Mouse (Mus musculus) telencephalon, adult 2 months (tissue): Measurements from ENCODE around the gene Ereg.

ENCODE experiments used
- DNase-seq: peaks from one replicate; pipeline ENCODE4 v3.0.0-alpha.2; 2011; ENCODE audit warnings: low read depth, low spot score

Gene Ereg

GRCm38 (mm10) chr5:91074450-91074950, at the start of gene Ereg:
Ereg (plus strand) TSS chr5:91074622.
- DNase-seq: no peak

DNA sequence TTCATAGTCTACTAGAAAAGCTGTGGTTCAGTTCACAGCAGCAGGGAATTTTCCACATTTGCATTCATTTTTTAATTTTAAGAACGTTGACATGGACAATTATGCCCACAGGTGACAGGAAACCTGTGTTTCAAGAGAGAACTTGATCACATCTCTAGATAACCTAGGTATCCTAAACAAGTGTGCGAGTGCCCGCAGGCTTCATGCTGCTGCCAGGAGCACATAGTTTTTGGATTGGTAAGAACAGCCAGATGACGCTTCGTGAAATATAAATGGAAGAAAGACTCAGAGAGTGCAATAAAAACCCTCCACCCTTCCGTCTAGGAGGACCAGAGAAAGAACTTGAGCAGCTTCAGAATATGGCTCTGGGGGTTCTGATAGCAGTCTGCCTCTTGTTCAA, 47.3 kb upstream of the Ereg start, which contains the start of gene Epgn:
Gene Epgn, plus strand, starts transcription at position 301 of the 400 bp plus-strand sequence.
- DNase-seq: no peak

DNA sequence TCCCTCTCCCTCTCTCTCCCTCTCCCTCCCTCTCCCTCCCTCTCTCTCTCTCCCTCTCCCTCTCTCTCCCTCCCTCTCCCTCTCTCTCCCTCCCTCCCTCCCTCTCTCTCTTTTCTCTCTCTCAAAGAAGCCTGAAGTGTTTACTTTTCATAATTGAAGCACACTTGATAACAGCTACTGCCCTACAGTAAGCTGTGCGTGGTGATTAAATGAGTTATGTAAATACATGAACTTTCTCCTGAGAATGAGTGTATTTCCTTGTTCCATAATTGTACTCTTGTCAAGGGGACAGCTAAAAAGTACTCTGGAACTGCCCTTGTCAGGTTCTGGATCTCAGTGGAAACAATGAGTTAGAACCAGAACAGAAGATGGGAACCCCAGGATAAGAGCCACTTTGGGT, 46.6 kb upstream of the Ereg start:
- no peak for DNase-seq

GRCm38 (mm10) chr5:91030629-91031028, 43.8 kb upstream of the Ereg start:
- DNase-seq: no peak

DNA sequence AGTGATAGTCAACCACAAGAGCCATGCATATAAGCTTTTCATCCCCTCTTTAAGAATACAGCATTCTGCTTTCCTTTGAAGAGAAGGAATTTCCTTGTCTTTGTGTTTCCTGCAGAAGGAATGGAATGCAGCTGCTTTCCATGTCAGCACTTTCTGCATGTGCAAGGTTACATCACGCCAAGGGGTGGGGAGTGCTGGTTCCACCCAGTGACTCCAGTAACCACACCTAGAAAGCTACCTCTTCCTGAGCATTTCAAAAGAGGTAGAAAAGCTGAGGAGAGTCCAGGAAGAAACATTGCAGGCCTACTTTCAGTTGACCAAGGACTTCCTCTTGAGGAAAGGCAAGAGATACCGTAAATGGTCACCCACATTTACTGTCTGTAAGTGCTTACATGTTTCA, 39.1 kb upstream of the Ereg start:
- no peak for DNase-seq

DNA sequence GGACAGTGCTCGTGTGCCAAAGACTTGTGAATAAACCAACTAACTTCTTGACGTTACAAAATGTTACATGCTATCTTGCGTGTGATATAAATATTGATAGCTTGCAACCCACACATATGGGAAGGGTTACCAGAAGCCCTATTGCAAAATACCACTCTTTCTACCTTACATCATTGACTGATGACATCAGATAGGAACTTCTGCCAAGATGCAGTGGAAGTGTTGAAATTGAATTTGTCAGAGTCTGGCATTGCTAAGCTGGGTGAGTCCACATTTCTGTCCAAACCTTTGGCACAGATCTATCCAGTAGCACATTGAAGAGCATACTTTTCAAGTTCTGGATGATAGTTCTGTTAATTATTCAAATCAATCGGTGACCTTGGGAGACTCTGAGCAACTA, 37.8 kb upstream of the Ereg start:
- no peak for DNase-seq

GRCm38 (mm10) chr5:91037756-91038155, 36.7 kb upstream of the Ereg start:
- no peak for DNase-seq

DNA sequence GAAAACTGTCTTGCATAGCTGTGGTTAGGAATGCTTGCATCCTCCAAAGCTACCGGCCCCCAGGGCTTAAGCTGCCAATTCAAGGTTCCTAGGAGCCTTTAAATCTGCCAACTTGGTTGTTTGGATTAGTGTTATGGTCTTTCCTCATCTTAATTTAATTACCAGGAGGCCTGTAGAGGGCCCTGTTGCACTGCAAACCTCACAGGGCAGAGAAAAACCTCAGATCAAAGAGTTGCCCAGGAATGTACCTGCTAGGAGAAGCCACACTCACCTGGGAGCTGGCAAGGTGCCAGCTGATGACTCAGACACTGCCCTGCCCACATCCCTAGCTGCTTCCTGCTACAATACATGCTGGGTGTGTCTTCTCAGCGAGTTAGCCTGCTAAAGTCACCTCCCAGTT, 35.9 kb upstream of the Ereg start:
- no peak for DNase-seq

DNA sequence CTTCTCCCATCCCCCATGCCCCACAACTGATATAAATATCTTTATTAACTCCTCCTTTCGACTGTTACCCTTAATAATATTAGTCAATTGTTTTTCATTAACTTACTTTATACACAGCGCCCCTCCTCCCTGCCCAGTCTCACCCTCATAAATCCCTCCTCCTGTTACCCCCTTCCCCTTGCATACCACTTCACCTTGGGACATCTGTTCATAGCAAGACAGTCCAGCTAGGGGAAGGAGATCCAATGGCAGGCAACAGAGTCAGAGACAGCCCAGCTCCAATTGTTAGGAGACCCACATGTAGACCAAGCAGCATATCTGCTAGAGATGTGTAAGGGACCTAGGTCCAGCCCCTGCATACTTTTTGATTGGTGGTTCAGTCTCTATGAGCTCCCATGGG, 35.5 kb upstream of the Ereg start:
- no peak for DNase-seq

DNA sequence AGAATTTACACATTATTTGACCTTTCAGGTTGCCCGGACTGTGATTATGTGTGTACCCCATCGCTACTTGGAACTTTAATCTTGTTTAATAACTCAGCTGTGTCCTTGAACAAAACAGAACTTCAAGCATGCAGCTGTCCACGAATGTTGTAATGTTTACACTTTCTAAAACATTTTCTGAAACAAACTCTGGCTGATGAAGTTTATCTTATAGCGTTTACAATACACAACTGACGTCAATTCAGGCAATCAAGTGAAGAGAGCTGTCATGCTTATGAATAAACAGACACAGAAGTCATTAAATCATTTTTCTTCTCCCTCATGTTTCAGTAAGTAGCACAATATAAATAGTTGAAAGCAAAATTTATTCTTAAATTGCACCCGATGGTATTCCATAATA, 26.4 kb upstream of the Ereg start:
- DNase-seq: no peak

GRCm38 (mm10) chr5:91048397-91048796, 26.0 kb upstream of the Ereg start:
- no peak for DNase-seq

DNA sequence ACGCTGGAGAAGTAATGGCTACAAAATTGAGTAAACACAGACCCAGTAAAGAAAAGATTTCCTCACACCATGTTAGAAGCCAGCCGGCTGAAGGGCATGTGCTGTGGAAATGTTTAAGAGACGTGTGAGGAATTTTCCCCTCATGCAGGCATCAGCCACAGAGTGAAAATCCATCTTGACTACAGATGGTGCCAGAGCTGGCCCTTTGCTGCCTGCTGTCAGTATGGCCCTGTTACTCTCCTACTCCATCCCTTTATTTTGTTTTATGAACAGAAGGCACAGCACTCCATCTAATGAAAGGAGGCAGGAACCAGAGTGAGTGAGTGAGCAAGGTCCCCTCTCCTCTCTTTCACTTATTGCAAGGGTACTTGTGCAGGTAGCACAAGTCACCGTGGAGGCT, 2.1 kb upstream of the Ereg start:
- no peak for DNase-seq

DNA sequence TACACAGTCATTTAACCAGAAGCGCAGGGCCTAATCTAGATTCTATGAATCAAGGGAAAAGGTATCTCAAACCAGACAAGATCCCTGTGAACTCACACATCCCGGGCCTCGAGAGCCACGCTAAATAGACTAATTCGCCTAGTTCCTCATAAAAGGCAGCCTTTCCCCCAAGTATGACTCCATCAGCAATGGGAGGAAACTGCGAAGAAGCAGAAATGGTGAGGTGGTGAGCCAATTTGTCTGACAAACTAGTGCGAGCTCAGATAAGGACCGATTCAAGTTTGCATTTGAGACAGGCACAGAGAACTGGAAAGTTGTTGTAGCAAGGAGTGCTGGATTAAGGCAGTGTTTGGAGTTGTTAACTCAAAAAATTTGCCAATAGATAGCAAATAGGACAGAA, 796 bp upstream of the Ereg start:
- no peak for DNase-seq

GRCm38 (mm10) chr5:91074026-91074425, 396 bp upstream of the Ereg start:
- no peak for DNase-seq

- DNase-seq: no peak
Measured at GRCm38 (mm10) chr5:91075021-91075420, 599 bp downstream of the Ereg start.

GRCm38 (mm10) chr5:91083016-91083415, 8.6 kb downstream of the Ereg start:
- no peak for DNase-seq

- DNase-seq: no peak
Measured at GRCm38 (mm10) chr5:91085291-91085690, 10.9 kb downstream of the Ereg start.

- no peak for DNase-seq
Measured at GRCm38 (mm10) chr5:91090301-91090700, 15.9 kb downstream of the Ereg start.

GRCm38 (mm10) chr5:91097911-91098614, 23.6 kb downstream of the Ereg start:
- no peak for DNase-seq

DNA sequence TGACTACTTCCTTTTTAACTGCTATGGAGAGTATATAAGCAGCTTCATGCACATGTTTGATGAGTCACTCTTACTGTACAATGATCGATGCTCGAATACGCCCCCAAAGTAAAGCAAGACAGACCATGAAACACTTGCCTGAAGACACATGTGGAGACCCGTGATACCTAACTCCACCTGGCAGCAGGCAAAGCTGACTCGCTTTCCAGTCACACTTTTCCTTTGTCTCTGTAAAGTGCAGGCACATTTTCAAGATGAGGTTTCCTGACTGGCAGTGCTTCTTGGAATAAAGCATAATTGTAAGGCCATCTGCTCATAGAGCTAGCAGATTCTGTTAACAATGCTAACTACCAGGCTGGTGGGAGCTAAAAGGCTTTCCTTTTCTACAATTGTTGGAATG, 27.3 kb downstream of the Ereg start:
- peak; percentile 23 for DNase-seq

DNA sequence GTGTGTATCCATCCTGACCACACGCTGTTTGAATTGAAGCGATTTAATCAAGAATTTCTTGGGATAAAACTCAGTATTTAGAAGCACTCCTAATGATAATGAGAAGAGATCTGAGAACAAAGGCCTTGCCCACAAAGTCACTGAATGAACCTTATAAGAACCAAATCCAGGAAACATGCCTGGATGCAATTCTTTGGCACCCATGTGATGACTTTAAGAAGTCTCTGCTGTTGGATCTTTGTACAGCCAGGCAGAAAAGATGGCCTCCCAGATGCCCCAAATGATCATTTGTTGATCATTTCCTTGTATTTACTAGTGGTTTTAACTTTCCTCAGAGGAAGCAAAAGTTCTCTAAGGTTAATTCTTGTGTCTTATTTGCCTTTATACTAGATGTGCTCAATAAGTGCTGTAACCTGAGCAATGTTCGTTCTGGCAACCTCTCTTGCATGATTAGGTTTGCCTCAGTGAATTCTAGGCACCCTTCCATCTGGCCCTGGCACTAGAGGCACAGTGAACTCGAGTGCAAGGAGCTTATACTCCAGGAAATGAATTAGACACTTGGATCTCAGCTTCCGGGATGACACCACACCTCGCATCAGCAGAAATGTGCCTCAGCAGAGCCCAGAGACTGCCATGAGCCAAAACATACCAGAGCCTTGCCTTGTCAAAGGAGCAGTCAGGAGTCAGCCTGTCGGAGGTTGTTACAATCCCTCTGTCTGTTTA, 29.7 kb downstream of the Ereg start:
- DNase-seq: no peak

DNA sequence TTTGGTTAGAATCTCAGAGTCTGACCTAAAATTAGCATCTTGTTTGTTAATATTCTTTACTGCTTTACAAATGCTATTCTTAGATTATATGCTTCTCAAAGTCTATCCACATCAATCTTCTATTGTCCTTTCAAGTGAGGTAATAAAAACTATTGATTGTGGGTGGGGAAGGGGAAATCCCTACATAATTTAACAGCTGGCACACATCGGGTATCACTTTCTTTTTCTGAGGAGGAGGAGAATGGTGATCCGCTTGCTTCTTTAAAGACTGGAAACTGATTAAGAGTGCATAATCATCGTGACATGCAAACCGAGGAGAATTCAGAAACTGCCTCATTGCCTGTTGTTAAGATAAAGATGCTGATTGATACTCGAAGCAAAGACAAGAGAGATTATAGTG, 31.8 kb downstream of the Ereg start:
- DNase-seq: no peak

- DNase-seq: no peak
Measured at GRCm38 (mm10) chr5:91110023-91110670, 35.7 kb downstream of the Ereg start.
